Mouse (Mus musculus): ENCODE measurements around the gene Klhl9.
"Not testable (repeated sequence)": the region's sequence is repeated elsewhere in the genome, so short reads cannot be mapped to it uniquely, and the experiment has no call there.

Gene Klhl9

DNA sequence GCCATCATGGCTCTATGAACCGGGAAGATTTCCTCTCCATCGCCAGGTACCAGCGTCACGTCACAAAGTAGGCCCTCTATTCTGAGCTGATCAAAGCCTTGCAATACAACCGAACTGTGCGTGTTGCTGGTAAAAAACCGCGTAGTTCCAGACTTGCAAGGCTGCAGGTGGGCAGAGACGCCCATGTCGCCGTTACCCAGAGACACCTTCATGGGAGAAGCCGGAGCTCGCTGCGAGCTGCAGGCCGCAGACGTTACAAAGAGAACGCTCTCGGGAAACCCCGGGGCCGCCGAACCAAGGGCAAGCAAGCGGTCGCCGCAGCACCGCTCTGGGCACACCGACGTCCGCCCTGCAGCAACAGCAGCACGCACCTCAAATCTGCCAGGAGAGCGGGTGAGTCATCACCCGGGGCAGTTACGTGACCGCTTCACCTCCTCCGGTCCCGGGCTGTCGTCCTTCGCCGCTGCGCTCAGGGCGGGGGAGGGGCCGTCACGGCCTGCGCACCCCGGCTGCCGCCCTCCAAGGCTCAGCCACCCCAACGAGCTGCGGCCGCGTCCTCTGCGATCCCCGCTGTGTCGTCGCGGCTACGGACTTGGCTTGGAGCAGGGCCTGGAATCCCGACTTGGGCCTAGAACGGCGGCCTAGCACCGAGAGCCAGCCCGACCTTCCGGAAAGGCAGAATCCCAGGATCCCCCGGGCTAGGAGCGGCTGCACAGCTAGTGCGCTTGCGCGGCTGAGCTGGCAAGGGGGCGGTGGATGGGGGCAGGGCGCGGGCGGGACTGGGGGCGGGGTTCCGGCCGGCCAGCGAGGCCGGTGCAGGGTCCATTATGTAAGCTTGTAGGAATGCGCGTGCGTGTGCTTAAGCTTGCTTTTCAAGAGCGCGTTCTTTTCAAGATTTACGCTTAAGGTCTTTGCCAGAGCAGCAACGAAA lies at the start of gene Klhl9, which contains the start of gene Gm26566:
Gene Klhl9 (minus strand): TSS at position 675 of the 931 bp plus-strand sequence.
Gene Gm26566 (plus strand): TSS at position 15 of the 931 bp plus-strand sequence.
- peak; percentile 87 for DNase-seq (ENCODE audit: low read depth, low spot score)

DNA sequence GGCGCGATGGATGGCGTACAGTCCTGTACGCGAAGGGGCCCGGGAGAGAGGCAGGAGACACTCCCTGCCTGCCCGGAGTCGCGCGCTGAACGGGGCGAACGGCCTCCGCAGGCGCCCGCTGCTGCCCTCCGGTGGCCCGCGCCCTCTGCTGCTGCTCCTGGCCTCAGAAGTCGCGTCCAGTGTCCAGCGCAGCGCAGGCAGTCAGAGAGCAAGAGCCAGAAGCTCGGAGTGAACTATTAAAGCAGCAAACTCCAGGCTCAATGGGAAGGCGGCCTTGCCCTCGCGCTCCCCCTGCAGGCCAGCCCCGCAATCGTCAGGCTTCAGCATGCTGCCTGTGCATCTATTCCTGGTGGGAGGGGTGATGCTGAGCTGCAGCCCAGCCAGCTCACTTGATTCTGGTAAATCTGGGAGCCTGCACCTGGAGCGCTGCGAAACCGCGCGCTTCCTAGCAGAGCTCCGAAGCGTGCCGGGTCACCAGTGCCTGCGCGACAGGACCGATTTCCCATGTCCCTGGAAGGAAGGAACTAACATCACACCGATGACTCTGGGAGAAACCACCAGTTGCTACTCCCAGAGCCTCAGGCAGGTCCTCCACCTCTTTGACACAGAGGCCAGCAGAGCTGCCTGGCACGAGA lies 41.2 kb upstream of the Klhl9 start:
- DNase-seq (ENCODE audit: low read depth, low spot score): peak; percentile 16

- DNase-seq (ENCODE audit: low read depth, low spot score): not testable (repeated sequence)
Measured at GRCm38 (mm10) chr4:88762341-88762740, 40.1 kb upstream of the Klhl9 start.

- not testable (repeated sequence) for DNase-seq (ENCODE audit: low read depth, low spot score)
Measured at GRCm38 (mm10) chr4:88761776-88762175, 39.5 kb upstream of the Klhl9 start.

- peak; percentile 38 for DNase-seq (ENCODE audit: low read depth, low spot score)
Measured at GRCm38 (mm10) chr4:88760431-88760830, 38.2 kb upstream of the Klhl9 start.

DNA sequence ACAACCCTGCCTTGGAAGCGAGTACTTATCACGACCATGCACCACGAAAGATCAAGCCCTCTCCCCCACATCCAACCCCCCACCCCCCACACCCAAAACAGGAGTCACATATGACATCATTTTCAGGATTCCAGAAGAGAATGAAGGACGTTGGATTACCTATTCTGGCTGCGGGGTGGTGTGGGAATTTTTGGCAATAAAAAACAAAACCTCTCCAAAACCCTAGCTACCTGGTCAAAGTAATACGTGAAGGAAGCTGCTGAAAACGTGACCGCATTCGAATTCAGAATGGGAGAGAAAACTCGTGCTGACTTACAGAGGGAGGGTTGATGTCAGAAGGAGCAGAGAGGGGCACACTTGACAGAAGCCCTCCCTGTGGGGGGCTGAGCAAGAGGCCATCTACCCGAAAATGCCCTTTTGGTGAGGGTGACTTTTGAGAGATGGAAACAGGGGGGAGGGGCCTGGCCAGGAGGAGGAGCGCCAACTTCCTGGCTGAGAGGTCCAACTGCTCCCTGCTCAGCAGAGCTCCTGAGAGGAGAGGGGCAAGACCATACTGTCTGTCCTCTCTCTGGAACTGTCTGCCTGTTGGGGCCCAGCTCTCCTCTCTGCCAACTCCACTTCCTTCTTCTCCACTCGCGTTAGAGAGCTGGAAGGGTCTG lies 37.5 kb upstream of the Klhl9 start, which contains the start of gene Gm13283:
Gene Gm13283 (plus strand): TSS at position 510 of the 659 bp plus-strand sequence.
- not testable (repeated sequence) for DNase-seq (ENCODE audit: low read depth, low spot score)

- DNase-seq (ENCODE audit: low read depth, low spot score): not testable (repeated sequence)
Measured at GRCm38 (mm10) chr4:88758751-88759150, 36.5 kb upstream of the Klhl9 start.

- DNase-seq (ENCODE audit: low read depth, low spot score): peak; percentile 60
Measured at GRCm38 (mm10) chr4:88757628-88758031, 35.4 kb upstream of the Klhl9 start.

- not testable (repeated sequence) for DNase-seq (ENCODE audit: low read depth, low spot score)
Measured at GRCm38 (mm10) chr4:88756581-88757513, 34.6 kb upstream of the Klhl9 start.

GRCm38 (mm10) chr4:88754818-88755340 lies 32.6 kb upstream of the Klhl9 start, which contains the start of gene Gm13271:
Gene Gm13271 (plus strand): TSS chr4:88754868.
- DNase-seq (ENCODE audit: low read depth, low spot score): not testable (repeated sequence)

DNA sequence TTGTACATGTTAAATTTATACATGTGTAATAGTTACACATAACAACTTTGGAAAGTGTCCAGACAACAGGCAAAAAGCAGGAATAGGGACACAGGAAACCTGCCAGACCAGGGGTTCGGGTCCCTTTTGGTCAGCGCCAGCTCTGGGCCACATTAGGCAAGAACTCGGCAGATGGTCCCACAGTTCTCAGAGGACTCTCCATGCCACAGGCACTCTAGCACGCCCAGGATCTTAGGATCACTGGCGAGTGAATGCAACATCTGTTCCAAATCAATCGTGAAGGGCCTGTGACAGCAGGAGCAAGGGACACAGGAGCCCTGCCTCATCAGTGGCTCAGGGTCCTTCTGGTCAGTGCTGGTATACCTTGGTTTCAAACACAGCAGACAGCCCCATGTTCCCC lies 27.7 kb upstream of the Klhl9 start:
- DNase-seq (ENCODE audit: low read depth, low spot score): no peak

- DNase-seq (ENCODE audit: low read depth, low spot score): no peak
Measured at GRCm38 (mm10) chr4:88744207-88744606, 21.9 kb upstream of the Klhl9 start.

- no peak for DNase-seq (ENCODE audit: low read depth, low spot score)
Measured at GRCm38 (mm10) chr4:88742771-88743371, 20.6 kb upstream of the Klhl9 start.

GRCm38 (mm10) chr4:88741426-88741825 lies 19.2 kb upstream of the Klhl9 start:
- DNase-seq (ENCODE audit: low read depth, low spot score): no peak

- no peak for DNase-seq (ENCODE audit: low read depth, low spot score)
Measured at GRCm38 (mm10) chr4:88739036-88739435, 16.8 kb upstream of the Klhl9 start.

DNA sequence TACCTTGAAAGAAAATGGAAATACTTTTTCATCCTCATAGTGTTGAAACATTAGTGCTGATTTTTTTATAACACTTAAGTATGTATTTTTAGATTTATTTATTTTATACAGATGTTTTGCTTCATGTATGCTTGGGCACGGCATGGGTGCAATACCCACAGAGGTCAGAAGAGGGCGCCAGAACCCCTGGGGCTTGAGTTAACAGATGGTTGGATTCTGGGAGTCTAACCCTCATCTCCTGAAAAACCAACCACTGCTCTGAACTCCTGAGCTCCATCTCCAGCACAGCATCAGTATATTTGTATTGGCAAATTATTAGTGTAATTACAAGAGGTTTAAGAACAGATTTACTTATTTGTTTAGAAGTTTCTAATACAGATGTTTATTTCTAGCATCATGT lies 16.2 kb upstream of the Klhl9 start:
- peak; percentile 36 for DNase-seq (ENCODE audit: low read depth, low spot score)

DNA sequence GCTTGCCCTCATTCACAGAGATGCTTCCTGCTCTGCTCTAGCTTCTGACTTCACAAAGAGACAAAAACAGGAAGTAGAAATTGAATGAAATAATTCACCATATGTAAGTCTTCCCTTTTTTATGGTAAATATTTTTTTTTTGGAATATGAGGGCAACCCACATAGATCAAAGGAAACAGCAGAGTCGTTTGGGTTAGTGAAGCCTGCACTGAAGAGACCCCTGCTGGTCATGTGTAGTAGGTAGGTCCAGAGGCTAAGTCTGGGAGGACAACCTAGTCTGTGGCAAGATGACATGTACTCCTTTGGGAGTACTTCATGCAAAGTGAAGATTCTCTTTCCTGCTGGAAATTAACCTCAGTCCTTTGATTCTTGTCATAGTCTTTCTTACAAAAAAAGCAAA lies 5.1 kb upstream of the Klhl9 start:
- no peak for DNase-seq (ENCODE audit: low read depth, low spot score)

- no peak for DNase-seq (ENCODE audit: low read depth, low spot score)
Measured at GRCm38 (mm10) chr4:88726727-88727126, 4.5 kb upstream of the Klhl9 start.

GRCm38 (mm10) chr4:88723497-88724090 lies 1.3 kb upstream of the Klhl9 start:
- DNase-seq (ENCODE audit: low read depth, low spot score): no peak

DNA sequence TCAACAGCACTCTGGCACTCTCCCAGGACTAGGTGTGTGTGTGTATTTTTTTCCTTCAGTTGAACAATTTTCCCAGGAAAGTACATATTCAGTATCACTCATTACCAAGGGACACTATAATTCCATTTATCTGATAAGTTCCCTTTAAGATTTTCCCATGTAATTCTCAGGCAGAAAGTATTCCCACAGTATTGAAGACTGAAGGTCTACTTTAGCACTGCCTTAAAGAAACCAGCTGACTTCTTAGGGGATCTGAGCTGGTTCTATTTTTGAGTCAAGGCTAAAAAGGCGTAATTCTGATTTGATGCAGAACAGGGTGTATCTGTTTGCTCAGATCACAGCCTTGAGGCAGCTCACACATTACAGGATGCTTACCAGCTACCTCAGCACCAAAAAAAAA lies 3.5 kb downstream of the Klhl9 start:
- DNase-seq (ENCODE audit: low read depth, low spot score): no peak
